Mouse (Mus musculus): Measurements from ENCODE around the gene Sycp2. TPM values are rescaled to one million over a fixed set of nuclear protein-coding genes. Genes with fewer than 3 reads are reported as not detected.

The Sycp2 gene
- total RNA-seq, 2 experiments from 2014 or later: 0.38 to 0.51 TPM

DNA sequence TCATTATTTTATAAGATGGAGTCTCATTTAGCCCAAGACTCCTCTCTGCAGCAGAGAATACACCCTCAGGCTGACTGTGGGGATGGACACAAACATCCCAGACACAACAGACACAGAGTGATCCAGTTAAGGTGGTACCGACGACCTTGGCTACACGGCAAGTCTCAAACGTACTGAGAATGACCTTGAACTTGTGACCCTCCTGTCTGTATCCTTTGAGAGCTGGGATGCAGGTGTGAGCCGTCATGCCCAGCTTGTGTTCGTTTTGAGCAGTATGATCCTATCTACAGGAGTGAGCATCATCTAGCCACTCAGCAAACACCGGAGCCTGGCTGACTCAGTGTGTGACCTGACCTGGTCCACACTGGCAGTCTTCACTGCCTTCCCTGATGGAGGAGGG, 93.9 kb downstream of the Sycp2 start:
- no peak for ATAC-seq (replicated peaks; ENCODE audit: low FRiP score, poor library complexity, severe bottlenecking)

DNA sequence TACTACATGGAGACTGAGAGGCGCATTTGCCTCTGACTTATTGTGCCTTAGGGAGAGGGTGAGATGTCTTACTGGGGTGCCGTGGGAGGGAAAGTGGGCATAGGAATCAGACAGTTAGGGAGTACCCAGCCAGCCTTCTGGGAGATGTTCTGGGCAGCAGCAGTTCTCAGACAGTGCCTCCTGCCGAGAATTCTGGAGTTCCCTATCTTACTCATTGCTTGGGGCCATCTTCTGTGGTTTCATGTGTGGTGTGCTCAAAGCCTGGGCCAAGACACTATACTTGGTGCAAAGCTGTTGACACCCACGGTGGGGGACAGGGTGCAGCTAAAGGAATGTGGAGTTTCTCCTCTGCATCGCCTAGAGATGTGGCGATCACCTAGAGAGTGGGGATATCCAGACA, 102.8 kb downstream of the Sycp2 start:
- ATAC-seq (replicated peaks; ENCODE audit: low FRiP score, poor library complexity, severe bottlenecking): no peak

- ATAC-seq (replicated peaks; ENCODE audit: low FRiP score, poor library complexity, severe bottlenecking): no peak
Measured at GRCm38 (mm10) chr2:178304188-178304529, 103.3 kb downstream of the Sycp2 start.

GRCm38 (mm10) chr2:178303453-178304187, 103.9 kb downstream of the Sycp2 start:
- no peak for ATAC-seq (replicated peaks; ENCODE audit: low FRiP score, poor library complexity, severe bottlenecking)

Other genes starting within 250 kb of the Sycp2 start
- gene Ppp1r3d, start 6.8 kb upstream of the Sycp2 start, total RNA-seq (2015; ENCODE audit: low replicate concordance): 0.42 and 1.5 TPM in 2 replicates
- 0.70 and 2.0 TPM in 2 replicates for gene Ppp1r3d, start 6.8 kb upstream of the Sycp2 start, total RNA-seq (2017; ENCODE audit: low replicate concordance)
- 2.1 TPM in 2 replicates for gene Fam217b, start 6.8 kb upstream of the Sycp2 start, total RNA-seq (2015; ENCODE audit: low replicate concordance)
- gene Fam217b, start 6.8 kb upstream of the Sycp2 start, total RNA-seq (2017; ENCODE audit: low replicate concordance): 1.3 and 1.4 TPM in 2 replicates
- gene Cdh26, start 22.8 kb upstream of the Sycp2 start, total RNA-seq (2015; ENCODE audit: low replicate concordance): not detected in 2 replicates
- gene Cdh26, start 22.8 kb upstream of the Sycp2 start, total RNA-seq (2017; ENCODE audit: low replicate concordance): not detected in 2 replicates